Mouse (Mus musculus) stomach, postnatal 0 days (tissue): ENCODE measurements at regions not wholly inside any gene's neighbourhood (a gene's known extent, or its start where the extent isn't known, plus 50 kb on each side); places are given as distances from the start of the nearest gene placed in this dataset.

Experiments used
- CTCF ChIP-seq: IDR thresholded peaks from 2 replicates; pipeline ENCODE4 v1.5.1; 2016; ENCODE audit warnings: antibody characterized with exemption, low read depth, mild to moderate bottlenecking, moderate library complexity
- EP300 ChIP-seq: optimal IDR thresholded peaks from 2 replicates; pipeline ENCODE3; 2016; ENCODE audit warnings: antibody characterized with exemption

DNA sequence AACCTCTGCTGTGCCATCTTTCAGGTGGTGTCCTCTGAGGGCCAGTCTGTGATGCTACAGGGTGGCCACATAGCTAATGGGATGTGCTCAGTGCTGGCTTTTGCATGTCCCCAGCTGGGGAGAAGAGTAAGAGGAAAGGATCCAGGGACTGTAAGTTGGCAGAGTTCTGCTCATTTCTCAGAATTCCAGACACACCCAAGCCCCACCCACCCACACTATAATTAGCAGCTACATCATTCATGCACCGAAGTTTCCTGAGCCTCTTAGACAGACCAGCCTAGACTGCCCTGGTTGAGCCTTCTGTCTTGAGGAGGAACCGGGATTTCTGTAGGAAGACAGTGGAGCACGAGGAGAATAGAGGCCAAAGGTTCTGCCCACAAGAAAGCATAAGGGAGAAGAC, 70.9 kb upstream of the Lclat1 start:
- TF ChIP-seq CTCF = no peak
- TF ChIP-seq EP300 = no peak
